Mouse (Mus musculus) thymus, adult 2 months (tissue): ENCODE measurements at regions not wholly inside any gene's neighbourhood (a gene's known extent, or its start where the extent isn't known, plus 50 kb on each side); places are given as distances from the start of the nearest gene placed in this dataset.

Experiments
- CTCF ChIP-seq: fragments of 200-500 bp; IDR thresholded peaks from 2 replicates; pipeline ENCODE4 v1.5.1; 2012; ENCODE audit warnings: mild to moderate bottlenecking, control low read depth, low read length, moderate library complexity, borderline replicate concordance; ENCODE audit not compliant: control insufficient read depth, poor library complexity, insufficient read depth; ENCODE audit errors: extremely low read depth
- POLR2A ChIP-seq: fragments of 200-500 bp; IDR thresholded peaks from 2 replicates; pipeline ENCODE4 v1.6.1; 2012; ENCODE audit warnings: mild to moderate bottlenecking, low read length, control low read depth, moderate library complexity; ENCODE audit not compliant: control insufficient read depth, poor library complexity, insufficient read depth; ENCODE audit errors: extremely low read depth

- TF ChIP-seq POLR2A: no peak
- no peak for TF ChIP-seq CTCF
Observed at GRCm38 (mm10) chr13:47413261-47413660, 290.8 kb downstream of the Rnf144b start.
